22 mouse cellular contexts compared by ENCODE assay signal in the genomic region with DNA sequence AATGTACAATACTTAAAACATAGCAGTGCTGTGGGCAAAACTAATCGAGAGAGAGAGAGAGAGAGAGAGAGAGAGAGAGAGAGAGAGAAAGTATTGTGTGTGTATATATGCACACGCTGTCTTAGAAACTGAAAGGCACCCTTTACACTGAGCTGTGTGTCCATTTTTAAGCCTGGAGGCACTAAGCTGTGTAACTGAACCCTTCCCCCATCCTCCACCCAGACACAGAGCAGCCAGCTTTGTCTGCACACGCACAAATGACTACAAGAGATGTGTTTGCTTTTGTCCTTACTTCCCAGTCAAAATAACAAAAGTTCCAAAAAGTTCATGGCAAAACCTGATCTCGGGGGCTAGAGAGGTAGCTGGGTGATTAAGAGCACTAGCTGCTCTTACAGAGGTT.
A peak's percentile ranks its signal among the peaks of the same experiment; 100 is the strongest.
DNase-seq lines count a peak whose midpoint lies in the region; ATAC-seq and TF ChIP-seq lines count a peak whose summit lies in the region.
"Had no signal": no experiment of that assay in that cellular context is flagged by ENCODE, and none has a peak within 500 bp of the region (broad histone marks: within the 10 kb centered on the region; RNA-seq: fewer than 3 reads in every experiment).

No protein-coding gene starts in this region.

- no peak for TF ChIP-seq CTCF in embryonic fibroblast, embryonic 13.5 days (IDR thresholded peaks at IDR 0.05; ENCODE audit: borderline replicate concordance, insufficient read depth, low read length)

- 57% methylated on average over 4 of the region's 4 CpGs for WGBS in forebrain, embryonic 10.5 days
- 44% methylated on average over 4 of the region's 4 CpGs for WGBS in forebrain, embryonic 12.5 days
- 47% methylated on average over 4 of the region's 4 CpGs for WGBS in midbrain, embryonic 12.5 days
- WGBS in midbrain, embryonic 11.5 days = 52% methylated on average over 4 of the region's 4 CpGs
- WGBS in embryonic facial prominence, embryonic 11.5 days = 28% methylated on average over 4 of the region's 4 CpGs

- no peak overlapping the region for H3K4me3 ChIP-seq in forebrain, embryonic 10.5 days
- H3K4me3 ChIP-seq in forebrain, embryonic 12.5 days (replicated peaks) = no peak overlapping the region
- no peak overlapping the region for H3K4me3 ChIP-seq in midbrain, embryonic 12.5 days
- no peak overlapping the region for H3K4me3 ChIP-seq in midbrain, embryonic 11.5 days (ENCODE audit: low read depth, low read length)
- no peak overlapping the region for H3K4me3 ChIP-seq in embryonic facial prominence, embryonic 11.5 days (ENCODE audit: low read depth, low read length)
- H3K4me3 ChIP-seq in embryonic fibroblast, embryonic 13.5 days (ENCODE audit: insufficient read depth, low read length) = no peak overlapping the region
- H3K4me3 ChIP-seq: erythroblast, embryonic 14.5 days; hindbrain, embryonic 12.5 days; liver, embryonic 15.5 days; lung, embryonic 15.5 days; megakaryocyte, embryonic 14.5 days; stomach, embryonic 15.5 days had no signal

- TF ChIP-seq POLR2A in embryonic fibroblast, embryonic 13.5 days (IDR thresholded peaks at IDR 0.05; ENCODE audit: low read depth, low read length) = no peak

- H3K27me3 ChIP-seq in forebrain, embryonic 10.5 days (ENCODE audit: poor library complexity, severe bottlenecking) = no peaks in the 10 kb centered on the region
- H3K27me3 ChIP-seq in forebrain, embryonic 12.5 days = no peaks in the 10 kb centered on the region
- no peaks in the 10 kb centered on the region for H3K27me3 ChIP-seq in midbrain, embryonic 12.5 days
- no peaks in the 10 kb centered on the region for H3K27me3 ChIP-seq in midbrain, embryonic 11.5 days (ENCODE audit: control insufficient read depth, insufficient read depth, low read length)
- no peaks in the 10 kb centered on the region for H3K27me3 ChIP-seq in embryonic facial prominence, embryonic 11.5 days (ENCODE audit: control insufficient read depth, insufficient read depth, low read length)
- H3K27me3 ChIP-seq: hindbrain, embryonic 12.5 days; liver, embryonic 15.5 days; lung, embryonic 15.5 days; stomach, embryonic 15.5 days had no signal

- peaks cover 15% of the 10 kb centered on the region for H3K4me1 ChIP-seq in forebrain, embryonic 10.5 days
- peaks cover 7% of the 10 kb centered on the region for H3K4me1 ChIP-seq in forebrain, embryonic 12.5 days
- H3K4me1 ChIP-seq in midbrain, embryonic 12.5 days = peaks cover 7% of the 10 kb centered on the region; the same call in 1 of the 2 replicates
- H3K4me1 ChIP-seq in midbrain, embryonic 11.5 days (ENCODE audit: control insufficient read depth, insufficient read depth, low read length) = peaks cover 5% of the 10 kb centered on the region
- H3K4me1 ChIP-seq in embryonic facial prominence, embryonic 11.5 days (ENCODE audit: control insufficient read depth, insufficient read depth, low read length) = no peaks in the 10 kb centered on the region; the same call in 1 of the 2 replicates
- H3K4me1 ChIP-seq in embryonic fibroblast, embryonic 13.5 days (ENCODE audit: control insufficient read depth, insufficient read depth, low read length) = peaks cover 7% of the 10 kb centered on the region
- H3K4me1 ChIP-seq: hindbrain, embryonic 12.5 days; liver, embryonic 15.5 days; lung, embryonic 15.5 days; megakaryocyte, embryonic 14.5 days had no signal

- H3K9me3 ChIP-seq in forebrain, embryonic 10.5 days = no peaks in the 10 kb centered on the region
- no peaks in the 10 kb centered on the region for H3K9me3 ChIP-seq in forebrain, embryonic 12.5 days
- H3K9me3 ChIP-seq in midbrain, embryonic 12.5 days = no peaks in the 10 kb centered on the region
- H3K9me3 ChIP-seq in midbrain, embryonic 11.5 days (ENCODE audit: control insufficient read depth, low read length) = no peaks in the 10 kb centered on the region
- no peaks in the 10 kb centered on the region for H3K9me3 ChIP-seq in embryonic facial prominence, embryonic 11.5 days (replicated peaks; ENCODE audit: control insufficient read depth, low read length)
- H3K9me3 ChIP-seq: hindbrain, embryonic 12.5 days; liver, embryonic 15.5 days; lung, embryonic 15.5 days; megakaryocyte, embryonic 14.5 days; stomach, embryonic 15.5 days had no signal

- no peak overlapping the region for H3K9ac ChIP-seq in forebrain, embryonic 12.5 days
- no peak overlapping the region for H3K9ac ChIP-seq in midbrain, embryonic 12.5 days (replicated peaks)
- no peak overlapping the region for H3K9ac ChIP-seq in midbrain, embryonic 11.5 days (ENCODE audit: low read length)
- no peak overlapping the region for H3K9ac ChIP-seq in embryonic facial prominence, embryonic 11.5 days (replicated peaks; ENCODE audit: low read length)
- H3K9ac ChIP-seq: hindbrain, embryonic 12.5 days; liver, embryonic 15.5 days; lung, embryonic 15.5 days; stomach, embryonic 15.5 days had no signal

- DNase-seq in forebrain, embryonic 10.5 days (ENCODE audit: extremely low spot score, low spot score) = no peak
- no peak for DNase-seq in midbrain, embryonic 11.5 days (ENCODE audit: low spot score, missing footprints)
- DNase-seq in embryonic facial prominence, embryonic 11.5 days (ENCODE audit: low spot score) = peak; percentile 45
- no peak for DNase-seq in adrenal gland, adult 2 months
- no peak for DNase-seq in yolk sac, embryonic 10.5 days (ENCODE audit: low spot score)
- DNase-seq: adrenal gland, postnatal 25 days; gastrocnemius, postnatal 10 days; kidney, adult 8-10 months; layer of hippocampus, postnatal 36 days; thymus, adult 2 months had no signal

- H3K36me3 ChIP-seq in forebrain, embryonic 10.5 days (replicated peaks) = peaks cover 8% of the 10 kb centered on the region
- H3K36me3 ChIP-seq in forebrain, embryonic 12.5 days (replicated peaks) = 0 out of 2 replicates have a peak, but pooled peaks cover 4% of the 10 kb centered on the region
- H3K36me3 ChIP-seq in midbrain, embryonic 12.5 days = 0 out of 2 replicates have a peak, but pooled peaks cover 3% of the 10 kb centered on the region
- no peaks in the 10 kb centered on the region for H3K36me3 ChIP-seq in midbrain, embryonic 11.5 days (ENCODE audit: control insufficient read depth, insufficient read depth, low read length)
- H3K36me3 ChIP-seq in embryonic facial prominence, embryonic 11.5 days (replicated peaks; ENCODE audit: control insufficient read depth, insufficient read depth, low read depth, low read length) = no peaks in the 10 kb centered on the region
- H3K36me3 ChIP-seq: hindbrain, embryonic 12.5 days; liver, embryonic 15.5 days; lung, embryonic 15.5 days; stomach, embryonic 15.5 days had no signal

- no peak overlapping the region for H3K4me2 ChIP-seq in forebrain, embryonic 12.5 days
- no peak overlapping the region for H3K4me2 ChIP-seq in midbrain, embryonic 12.5 days (replicated peaks)
- H3K4me2 ChIP-seq in midbrain, embryonic 11.5 days = no peak overlapping the region
- H3K4me2 ChIP-seq in embryonic facial prominence, embryonic 11.5 days (ENCODE audit: low read depth, low read length) = no peak overlapping the region
- H3K4me2 ChIP-seq: hindbrain, embryonic 12.5 days; liver, embryonic 15.5 days; lung, embryonic 15.5 days; stomach, embryonic 15.5 days had no signal

- H3K27ac ChIP-seq in forebrain, embryonic 10.5 days = 0 out of 2 replicates have a peak overlapping the region, but pooled peaks have one; percentile 25
- no peak overlapping the region for H3K27ac ChIP-seq in forebrain, embryonic 12.5 days
- peak overlapping the region; percentile 49; the same call in 1 of the 2 replicates for H3K27ac ChIP-seq in midbrain, embryonic 12.5 days (replicated peaks)
- no peak overlapping the region for H3K27ac ChIP-seq in midbrain, embryonic 11.5 days (ENCODE audit: low read depth, low read length)
- no peak overlapping the region for H3K27ac ChIP-seq in embryonic facial prominence, embryonic 11.5 days (replicated peaks; ENCODE audit: low read depth, low read length)
- peak overlapping the region; percentile 21; the same call in 1 of the 2 replicates for H3K27ac ChIP-seq in embryonic fibroblast, embryonic 13.5 days (ENCODE audit: insufficient read depth, low read length)
- H3K27ac ChIP-seq: hindbrain, embryonic 12.5 days; liver, embryonic 15.5 days; lung, embryonic 15.5 days; stomach, embryonic 15.5 days had no signal

- no peak for ATAC-seq in forebrain, embryonic 12.5 days (ENCODE audit: low FRiP score)
- no peak for ATAC-seq in midbrain, embryonic 12.5 days (ENCODE audit: low FRiP score, low read depth)
- ATAC-seq in midbrain, embryonic 11.5 days (ENCODE audit: low FRiP score) = no peak
- ATAC-seq in embryonic facial prominence, embryonic 11.5 days (replicated peaks; ENCODE audit: insufficient number of reproducible peaks, low FRiP score, low TSS enrichment, low read depth) = no peak
- ATAC-seq: CD4-positive, CD25-positive, alpha-beta regulatory T cell, adult 4 months; forebrain, embryonic 14.5 days; inflammation-experienced regulatory T-cells, adult 6 months had no signal

Comparison
In these comparisons a context has a peak if more than half of its experiments do, and no peak if none do; other contexts are left out.
1. H3K27ac ChIP-seq: peak in forebrain, embryonic 10.5 days (single experiment), midbrain, embryonic 12.5 days (single experiment) and embryonic fibroblast, embryonic 13.5 days (single experiment); none in forebrain, embryonic 12.5 days (single experiment), midbrain, embryonic 11.5 days (single experiment) and embryonic facial prominence, embryonic 11.5 days (single experiment).